Mouse (Mus musculus): Measurements from ENCODE around the gene Hba-a1. TPM values are rescaled to one million over a fixed set of nuclear protein-coding genes. Genes with fewer than 3 reads are reported as not detected.
"Not testable (repeated sequence)": the region's sequence is repeated elsewhere in the genome, so short reads cannot be mapped to it uniquely, and the experiment has no call there.

Gene Hba-a1
- polyA plus RNA-seq, 1 experiment, result 2,752 TPM

GRCm38 (mm10) chr11:32281416-32282144 lies 1.7 kb upstream of the Hba-a1 start:
- no peak for TF ChIP-seq CTCF (IDR thresholded peaks at IDR 0.05; ENCODE audit: borderline replicate concordance, extremely low read depth, insufficient read depth, insufficient read length)
- TF ChIP-seq POLR2A (IDR thresholded peaks at IDR 0.05; ENCODE audit: borderline replicate concordance, extremely low read depth, insufficient read depth, insufficient read length, poor library complexity, severe bottlenecking), result no peak
- no peak for DNase-seq (ENCODE audit: low read depth)

DNA sequence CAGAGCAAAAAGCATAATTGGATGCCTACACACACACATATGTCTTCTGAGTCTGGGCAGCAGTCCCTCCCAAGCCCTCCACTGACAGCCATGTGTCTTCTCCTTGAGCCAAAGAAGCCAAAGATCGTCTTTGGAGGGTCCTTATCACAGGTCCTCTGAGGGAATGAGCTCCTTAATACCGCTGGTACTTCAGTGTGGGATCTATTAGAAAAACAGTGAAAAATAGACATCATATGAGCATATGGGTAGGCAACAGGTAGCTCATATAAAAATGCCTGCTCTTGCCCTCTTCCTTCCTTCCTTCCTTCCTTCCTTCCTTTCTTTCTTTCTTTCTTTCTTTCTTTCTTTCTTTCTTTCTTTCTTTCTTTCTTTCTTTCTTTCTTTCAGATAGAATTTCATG lies 1.3 kb downstream of the Hba-a1 start:
- not testable (repeated sequence) for DNase-seq (ENCODE audit: low read depth)

GRCm38 (mm10) chr11:32285031-32285775 lies 1.9 kb downstream of the Hba-a1 start:
- TF ChIP-seq CTCF (IDR thresholded peaks at IDR 0.05; ENCODE audit: borderline replicate concordance, extremely low read depth, insufficient read depth, insufficient read length) (no peak), POLR2A (IDR thresholded peaks at IDR 0.05; ENCODE audit: borderline replicate concordance, extremely low read depth, insufficient read depth, insufficient read length, poor library complexity, severe bottlenecking) (no peak)
- DNase-seq (ENCODE audit: low read depth), result no peak

GRCm38 (mm10) chr11:32285887-32286286 lies 2.6 kb downstream of the Hba-a1 start:
- DNase-seq (ENCODE audit: low read depth), result not testable (repeated sequence)

DNA sequence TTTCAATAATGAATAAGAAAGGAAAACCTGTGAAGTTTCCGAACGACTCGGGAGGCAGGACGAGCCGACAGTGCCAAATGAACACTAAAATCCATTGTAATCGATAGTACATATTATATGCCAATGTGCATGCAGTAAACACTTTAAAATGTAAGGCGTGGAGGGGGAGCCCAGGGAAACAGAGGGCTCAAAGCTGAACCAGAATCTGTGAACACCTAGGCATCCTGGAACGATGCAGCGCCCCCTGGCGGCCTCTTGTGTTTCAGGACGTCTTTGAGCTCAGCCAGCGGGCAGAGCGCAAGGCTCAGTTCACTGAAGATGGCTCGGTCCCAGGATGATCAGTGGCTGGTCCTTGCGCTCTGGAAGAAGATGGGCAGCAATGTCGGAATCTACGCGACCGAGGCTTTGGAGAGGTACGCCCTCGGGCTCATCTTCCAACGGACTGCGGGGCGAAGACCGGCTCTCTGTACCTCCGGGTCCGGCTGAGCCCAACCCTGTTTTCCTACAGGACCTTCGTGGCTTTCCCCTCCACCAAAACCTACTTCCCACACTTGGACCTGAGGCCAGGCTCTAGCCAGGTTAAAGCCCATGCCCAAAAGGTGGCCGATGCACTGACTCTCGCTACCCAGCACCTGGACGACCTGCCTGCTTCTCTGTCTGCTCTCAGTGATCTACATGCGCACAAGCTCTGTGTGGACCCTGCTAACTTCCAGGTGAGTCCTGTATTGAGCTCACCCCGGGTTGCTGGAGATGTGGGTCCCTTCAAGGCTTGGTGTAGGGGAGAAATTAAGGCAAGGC lies 3.6 kb downstream of the Hba-a1 start, which contains the start of gene Hbq1b:
Gene Hbq1b (plus strand): TSS at position 271 of the 798 bp plus-strand sequence.
- peak; percentile 69 for TF ChIP-seq CTCF (IDR thresholded peaks at IDR 0.05; ENCODE audit: borderline replicate concordance, extremely low read depth, insufficient read depth, insufficient read length)
- peak; percentile 68 for DNase-seq (ENCODE audit: low read depth)

DNA sequence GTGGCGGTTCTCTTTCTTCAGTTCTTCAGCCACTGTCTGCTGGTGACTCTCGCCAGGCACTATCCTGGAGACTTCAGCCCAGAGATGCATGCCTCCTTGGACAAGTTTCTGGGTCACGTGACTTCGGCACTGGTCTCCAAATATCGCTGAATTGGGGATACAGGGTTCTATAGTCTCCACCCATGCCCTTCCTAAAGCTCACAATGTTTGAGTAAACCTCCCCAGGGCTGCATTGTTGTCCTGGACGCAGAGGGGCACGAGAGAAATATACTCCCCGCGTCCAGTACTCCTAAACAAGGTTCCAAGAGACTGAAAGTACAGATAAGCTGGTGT lies 4.1 kb downstream of the Hba-a1 start:
- TF ChIP-seq POLR2A (IDR thresholded peaks at IDR 0.05; ENCODE audit: borderline replicate concordance, extremely low read depth, insufficient read depth, insufficient read length, poor library complexity, severe bottlenecking) (no peak), CTCF (IDR thresholded peaks at IDR 0.05; ENCODE audit: borderline replicate concordance, extremely low read depth, insufficient read depth, insufficient read length) (no peak)
- no peak for DNase-seq (ENCODE audit: low read depth)

GRCm38 (mm10) chr11:32292819-32293218 lies 9.5 kb downstream of the Hba-a1 start:
- not testable (repeated sequence) for DNase-seq (ENCODE audit: low read depth)

GRCm38 (mm10) chr11:32293479-32293878 lies 10.2 kb downstream of the Hba-a1 start:
- not testable (repeated sequence) for DNase-seq (ENCODE audit: low read depth)

GRCm38 (mm10) chr11:32296203-32296602 lies 12.9 kb downstream of the Hba-a1 start, which contains the start of gene Hba-a2:
Hba-a2 (plus strand) TSS chr11:32296489.
- DNase-seq (ENCODE audit: low read depth), result not testable (repeated sequence)

DNA sequence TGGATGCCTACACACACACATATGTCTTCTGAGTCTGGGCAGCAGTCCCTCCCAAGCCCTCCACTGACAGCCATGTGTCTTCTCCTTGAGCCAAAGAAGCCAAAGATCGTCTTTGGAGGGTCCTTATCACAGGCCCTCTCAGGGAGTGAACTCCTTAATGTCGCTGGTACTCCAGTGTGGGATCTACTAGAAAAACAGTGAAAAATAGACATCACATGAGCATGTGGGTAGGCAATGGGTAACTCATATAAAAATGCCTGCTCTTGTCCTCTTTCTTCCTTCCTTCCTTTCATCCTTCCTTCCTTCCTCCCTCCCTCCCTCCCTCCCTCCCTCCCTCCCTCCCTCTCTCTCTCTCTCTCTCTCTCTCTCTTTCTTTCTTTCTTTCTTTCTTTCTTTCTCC lies 14.1 kb downstream of the Hba-a1 start:
- DNase-seq (ENCODE audit: low read depth), result not testable (repeated sequence)

- no peak for TF ChIP-seq POLR2A (IDR thresholded peaks at IDR 0.05; ENCODE audit: borderline replicate concordance, extremely low read depth, insufficient read depth, insufficient read length, poor library complexity, severe bottlenecking)
- no peak for TF ChIP-seq CTCF (IDR thresholded peaks at IDR 0.05; ENCODE audit: borderline replicate concordance, extremely low read depth, insufficient read depth, insufficient read length)
These were observed 14.7 kb downstream of the Hba-a1 start for GRCm38 (mm10) chr11:32297866-32298531.

GRCm38 (mm10) chr11:32298532-32298918 lies 15.2 kb downstream of the Hba-a1 start:
- TF ChIP-seq POLR2A (IDR thresholded peaks at IDR 0.05; ENCODE audit: borderline replicate concordance, extremely low read depth, insufficient read depth, insufficient read length, poor library complexity, severe bottlenecking), result no peak
- TF ChIP-seq CTCF (IDR thresholded peaks at IDR 0.05; ENCODE audit: borderline replicate concordance, extremely low read depth, insufficient read depth, insufficient read length), result no peak
- DNase-seq (ENCODE audit: low read depth), result no peak

More at GRCm38 (mm10) chr11:32297866-32298531, 14.7 kb downstream of the Hba-a1 start:
- no peak for DNase-seq (ENCODE audit: low read depth)
